Mouse (Mus musculus): ENCODE measurements around the gene Sprr2k.

- TF ChIP-seq CTCF (IDR thresholded peaks at IDR 0.05; ENCODE audit: low read depth) (no peak), EP300 (IDR thresholded peaks at IDR 0.05; ENCODE audit: low read depth) (no peak)
Observed at GRCm38 (mm10) chr3:92467424-92467823, 35.0 kb downstream of the Sprr2k start.

Data from heart, postnatal 0 days (tissue).